Mouse (Mus musculus) fibroblast of lung, adult 2 months (primary cell): ENCODE data around the gene Olfr1396.
"Not testable (repeated sequence)": the region's sequence is repeated elsewhere in the genome, so short reads cannot be mapped to it uniquely, and the experiment has no call there.

ENCODE experiments used
- DNase-seq: peaks from one replicate; pipeline ENCODE4 v3.0.0-alpha.2; 2011; ENCODE audit warnings: low read depth

Gene Olfr1396

DNA sequence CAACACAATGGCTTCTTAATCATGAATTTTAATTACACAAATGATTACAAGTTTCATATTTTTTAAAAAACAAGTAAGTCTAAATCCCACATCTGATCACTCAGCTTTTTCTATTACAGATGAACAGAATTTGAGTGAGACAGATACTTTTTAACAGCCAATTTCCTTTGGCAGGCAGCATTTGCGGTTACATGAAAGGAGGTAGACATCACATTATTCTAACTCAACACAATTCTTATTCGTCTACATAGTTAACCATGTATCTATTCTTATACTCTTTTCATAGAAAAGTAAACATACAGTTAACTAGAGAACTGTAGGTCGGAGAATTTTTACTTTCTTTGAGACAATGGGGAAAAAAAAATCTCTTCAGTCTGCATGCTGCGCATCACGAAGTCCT, 24.1 kb downstream of the Olfr1396 start:
- DNase-seq, result no peak

DNA sequence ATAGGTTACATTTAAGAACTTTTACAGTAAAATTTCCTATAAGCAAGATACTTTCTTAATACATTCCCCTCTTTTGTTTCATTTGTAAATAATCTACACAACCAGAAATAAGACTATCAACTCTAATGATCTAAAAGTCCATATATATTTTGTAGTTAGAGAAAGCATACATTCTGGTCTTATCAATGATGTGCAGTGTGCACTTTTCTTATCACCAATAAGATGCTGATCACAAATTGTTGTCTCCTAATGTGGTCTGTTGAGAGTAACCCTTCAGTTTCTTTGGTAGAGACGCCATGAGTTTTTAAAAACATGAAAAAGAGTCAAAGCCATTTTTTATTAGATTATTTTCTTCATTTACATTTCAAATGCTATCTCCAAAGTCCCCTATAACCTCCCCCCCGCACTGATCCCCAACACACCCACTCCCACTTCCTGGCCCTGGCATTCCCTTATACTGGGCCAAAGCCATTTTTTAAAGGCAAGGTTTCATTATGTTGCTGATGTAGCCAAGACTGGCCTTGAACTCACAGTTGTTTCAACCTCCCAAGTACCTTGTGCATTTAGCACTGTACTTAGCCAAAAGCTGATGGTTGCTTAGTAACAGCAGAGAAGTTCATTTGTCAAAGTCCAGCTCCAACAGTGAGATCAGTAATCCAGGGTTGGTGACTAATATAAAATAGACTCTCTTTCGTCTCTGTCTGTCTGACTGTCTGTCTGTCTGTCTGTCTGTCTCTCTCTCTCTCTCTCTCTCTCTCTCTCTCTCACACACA, 24.8 kb downstream of the Olfr1396 start:
- no peak for DNase-seq

DNA sequence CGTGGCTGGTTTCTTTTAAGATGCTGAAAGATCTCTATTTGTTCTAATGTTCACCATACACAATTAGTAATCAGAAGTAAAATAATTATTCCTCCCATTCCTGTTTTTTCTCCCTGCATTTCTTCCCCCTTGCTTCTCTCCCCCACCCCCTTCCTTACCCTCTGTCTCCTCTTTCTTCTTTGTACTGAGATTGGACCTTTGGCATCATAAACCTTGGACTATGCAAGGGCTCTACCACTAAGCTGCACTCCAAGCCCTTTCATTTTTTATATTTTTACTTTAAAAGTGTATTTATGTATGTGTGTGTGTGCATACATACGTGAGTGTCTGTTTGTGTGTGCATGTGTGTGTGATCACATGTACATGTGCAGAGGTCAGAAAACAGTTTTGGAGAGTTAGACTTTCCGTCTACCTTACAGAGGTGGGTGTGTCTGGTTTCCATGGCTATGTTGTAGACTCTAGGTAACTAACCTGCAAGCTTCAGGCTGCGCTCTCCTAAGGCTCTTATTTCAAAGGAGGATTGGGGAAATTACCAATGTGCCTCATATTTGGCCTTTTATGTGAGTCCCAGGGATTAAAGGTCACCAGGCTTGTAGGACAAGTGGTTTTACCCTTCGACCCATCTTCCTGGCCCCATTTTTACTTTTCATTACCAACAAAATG, 25.6 kb downstream of the Olfr1396 start:
- DNase-seq, result no peak

DNA sequence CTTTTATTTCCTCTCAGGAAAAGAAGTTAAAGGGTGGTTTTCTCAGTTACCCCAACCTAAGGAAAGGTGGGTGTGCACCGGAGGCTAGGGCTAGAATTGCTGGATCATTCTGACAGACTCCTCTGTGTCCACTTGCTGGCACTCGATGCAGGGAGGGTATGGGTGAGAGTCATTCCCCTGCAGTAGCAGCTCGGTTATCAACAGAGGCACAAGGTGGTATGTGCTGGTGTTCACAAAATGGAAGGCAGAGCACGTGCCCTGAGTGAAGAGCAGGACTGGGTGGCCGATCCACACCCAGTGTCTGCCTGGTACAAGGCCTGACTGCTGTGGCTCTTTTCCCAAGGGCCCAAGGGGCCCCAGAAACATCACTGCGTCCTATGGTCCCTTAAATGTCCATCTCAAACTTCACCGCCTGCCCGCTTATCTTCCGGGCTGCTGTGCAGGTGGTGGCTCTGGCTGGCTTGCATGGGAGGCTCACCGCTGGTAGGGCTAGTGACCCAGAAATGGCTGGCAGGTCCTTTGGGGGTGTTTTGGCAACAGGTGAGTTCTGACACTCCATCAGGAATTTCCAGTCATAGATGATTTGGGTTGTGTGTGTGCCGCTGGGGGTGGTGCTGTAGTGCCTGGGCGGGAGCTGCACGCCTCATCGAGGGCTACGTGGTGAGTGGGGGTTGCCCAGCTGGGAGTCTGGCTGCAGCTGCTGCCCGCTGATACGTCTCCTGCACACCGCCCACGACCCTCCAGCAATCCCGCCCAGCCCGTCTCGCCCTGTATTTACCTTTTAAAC, 26.7 kb downstream of the Olfr1396 start:
- DNase-seq, result no peak

DNA sequence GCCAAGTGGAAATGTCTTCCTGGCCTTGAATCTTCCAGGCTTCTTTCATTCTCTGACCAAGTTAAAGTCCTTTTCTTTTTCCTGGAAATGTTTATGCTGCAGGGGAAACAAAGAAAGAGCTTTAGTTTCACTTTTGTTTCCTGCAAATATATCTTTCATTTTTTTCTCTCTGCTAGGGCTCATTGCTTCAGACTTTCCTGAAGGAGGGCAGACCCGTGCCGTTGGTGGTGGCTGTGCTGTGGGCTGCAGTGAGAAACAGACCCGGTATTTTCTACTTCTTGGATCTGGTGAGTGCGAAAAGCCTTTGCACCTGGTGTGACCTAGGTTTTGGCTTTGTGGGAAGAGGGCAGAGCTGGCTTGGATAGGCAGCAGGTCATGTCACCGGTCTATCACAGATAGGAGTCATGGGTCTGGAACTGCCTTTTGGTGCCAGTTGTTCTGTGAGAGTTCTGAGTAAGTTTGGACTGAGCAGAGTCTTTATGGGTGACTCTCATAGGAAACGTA, 27.8 kb downstream of the Olfr1396 start:
- no peak for DNase-seq

DNA sequence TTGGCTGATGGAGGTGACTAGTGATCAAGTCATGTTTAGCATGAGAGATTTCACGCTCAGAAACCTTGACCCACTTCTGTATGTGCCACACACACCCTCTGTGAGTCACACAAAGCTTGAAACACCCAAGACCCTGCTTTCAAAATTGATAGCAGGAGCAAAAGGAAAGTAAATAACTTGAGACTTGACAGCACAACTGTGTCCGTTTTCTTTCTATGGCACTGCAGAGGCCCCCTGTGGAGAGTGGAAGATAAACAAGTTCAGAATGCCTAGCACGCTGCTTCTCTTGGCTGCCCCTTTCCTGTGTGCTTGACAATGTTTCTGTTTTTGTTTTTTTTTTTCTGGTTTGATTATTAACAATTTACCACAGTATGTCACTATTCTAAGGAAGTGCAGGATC, 29.8 kb downstream of the Olfr1396 start:
- no peak for DNase-seq

DNA sequence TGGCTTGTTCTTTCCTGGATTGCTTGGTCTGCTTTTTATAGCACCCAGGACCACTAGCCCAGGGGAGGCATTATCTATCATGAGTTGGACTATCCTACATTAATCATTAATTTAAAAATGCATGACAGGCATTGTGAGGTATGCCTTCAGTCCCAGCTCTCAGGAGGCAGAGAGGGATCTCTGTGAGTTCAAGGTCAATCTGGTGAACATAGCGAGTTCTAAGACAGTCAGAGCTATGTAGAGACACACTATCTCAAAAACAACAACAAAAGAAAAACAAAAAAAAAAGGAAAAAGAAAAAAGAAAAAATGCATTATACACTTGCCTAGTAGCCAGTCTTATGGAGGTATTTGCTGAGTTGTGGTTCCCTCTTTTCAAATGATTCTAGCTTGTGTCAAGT, 30.3 kb downstream of the Olfr1396 start:
- no peak for DNase-seq

DNA sequence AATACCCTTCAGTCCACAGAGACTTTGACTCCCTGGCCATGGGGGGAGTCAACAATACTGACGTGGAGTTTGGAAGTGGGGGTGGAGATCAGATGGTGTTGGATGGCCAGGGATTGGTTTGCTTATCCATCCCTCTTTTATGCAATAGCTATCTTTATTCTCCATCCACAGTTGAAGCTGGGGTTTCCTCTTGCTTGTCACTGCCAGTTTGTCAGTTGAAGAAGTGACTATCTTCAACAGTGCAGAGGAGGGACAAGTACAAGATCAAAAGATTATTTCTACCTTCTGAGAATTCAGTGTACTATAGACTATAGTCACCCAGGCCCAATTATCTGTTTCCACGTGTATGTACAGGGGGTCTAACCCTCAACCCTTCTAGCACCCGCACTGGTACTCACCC, 30.9 kb downstream of the Olfr1396 start:
- DNase-seq, result no peak

DNA sequence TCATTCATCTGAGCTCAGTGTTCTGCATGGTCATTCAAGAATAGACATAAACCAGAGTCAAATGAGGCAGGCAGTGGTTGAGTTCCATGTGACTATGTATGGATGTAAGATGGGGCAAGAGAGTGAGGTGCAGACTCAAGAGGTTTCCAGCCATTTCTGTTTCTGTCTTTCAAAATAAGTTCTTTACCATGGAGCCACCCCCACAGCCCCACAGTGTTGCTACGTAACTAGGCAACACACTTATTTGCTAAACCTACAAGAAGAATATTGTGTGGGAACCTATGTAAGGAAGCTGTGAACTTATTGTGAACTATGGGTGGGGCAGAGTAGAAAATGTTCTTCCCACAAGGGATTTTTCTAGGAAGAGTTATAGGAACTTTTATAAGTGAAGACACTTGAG, 31.5 kb downstream of the Olfr1396 start:
- DNase-seq, result no peak

DNA sequence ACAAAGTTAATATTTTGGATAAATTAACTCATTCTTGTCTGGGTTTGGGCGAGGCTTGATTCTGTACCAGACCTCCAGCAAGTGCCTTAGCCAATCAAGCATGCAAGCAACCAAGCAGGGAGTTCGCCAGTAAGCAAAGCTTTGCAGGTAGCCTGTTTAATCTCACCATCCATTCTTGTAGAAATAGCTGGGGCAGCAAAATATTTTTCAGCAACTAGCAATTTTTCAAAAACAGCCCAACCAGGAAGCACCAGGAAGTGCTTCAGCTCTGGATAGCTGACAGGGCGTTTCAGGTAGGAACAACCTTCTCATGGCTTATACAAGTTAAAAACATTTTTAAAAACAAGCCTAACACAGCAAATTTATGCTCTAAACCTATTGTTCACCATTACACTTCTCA, 32.8 kb downstream of the Olfr1396 start:
- no peak for DNase-seq

DNA sequence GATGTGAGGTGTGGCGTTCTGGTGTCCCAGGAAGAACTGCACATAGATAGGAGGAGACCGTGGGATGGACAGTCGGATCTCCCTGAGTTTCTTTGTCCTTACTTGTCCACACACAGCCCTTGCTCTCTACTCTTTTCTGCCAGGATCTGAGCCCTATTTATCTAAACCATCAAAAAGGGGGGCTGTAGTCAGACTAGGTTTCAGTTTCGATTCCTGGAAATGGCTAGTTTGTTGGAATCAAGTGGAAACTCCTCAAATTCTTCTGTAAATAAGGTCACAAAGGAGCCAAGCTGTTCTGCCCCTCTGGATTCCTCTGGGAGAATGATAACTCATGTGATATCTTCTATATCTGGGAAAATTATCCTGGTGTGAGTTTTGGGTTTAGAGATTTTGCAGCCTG, 33.3 kb downstream of the Olfr1396 start:
- no peak for DNase-seq

DNA sequence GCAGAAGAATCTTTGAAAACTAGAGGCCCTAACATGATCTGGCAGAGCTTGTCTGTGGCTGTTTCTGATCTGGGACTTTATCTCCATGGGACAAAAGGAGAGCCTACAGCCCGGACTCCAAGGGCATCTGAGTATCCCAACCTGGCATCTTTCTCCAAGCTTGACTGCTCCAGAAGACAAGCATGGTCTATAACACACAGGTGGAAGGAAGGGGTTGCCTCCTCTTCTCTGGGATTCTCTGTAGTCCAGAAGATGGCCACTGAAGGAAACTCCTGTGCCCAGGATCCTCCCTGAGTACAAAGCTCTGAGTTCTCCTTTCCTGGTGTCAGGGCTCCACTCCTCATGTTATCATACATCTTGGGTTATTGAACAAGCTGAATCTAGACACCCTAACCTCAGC, 34.0 kb downstream of the Olfr1396 start:
- no peak for DNase-seq

DNA sequence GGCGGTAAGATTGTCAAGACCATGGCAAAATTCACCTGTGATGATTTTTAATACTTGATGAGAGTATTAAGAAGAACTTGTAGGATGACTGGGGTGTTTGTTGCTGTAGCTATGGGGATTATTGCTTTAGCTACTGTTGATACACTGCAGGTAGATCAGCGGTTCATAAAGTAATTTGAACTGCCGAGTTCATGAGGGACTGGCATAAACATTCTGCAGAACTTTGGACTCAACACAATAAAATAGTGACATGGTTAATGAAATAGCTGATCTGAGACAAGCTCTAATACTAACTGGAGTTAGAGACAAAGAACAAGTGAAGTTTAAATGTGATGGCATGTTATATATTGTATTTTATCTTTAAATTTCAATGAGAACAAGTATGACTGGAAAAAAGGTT, 36.0 kb downstream of the Olfr1396 start:
- DNase-seq, result no peak

DNA sequence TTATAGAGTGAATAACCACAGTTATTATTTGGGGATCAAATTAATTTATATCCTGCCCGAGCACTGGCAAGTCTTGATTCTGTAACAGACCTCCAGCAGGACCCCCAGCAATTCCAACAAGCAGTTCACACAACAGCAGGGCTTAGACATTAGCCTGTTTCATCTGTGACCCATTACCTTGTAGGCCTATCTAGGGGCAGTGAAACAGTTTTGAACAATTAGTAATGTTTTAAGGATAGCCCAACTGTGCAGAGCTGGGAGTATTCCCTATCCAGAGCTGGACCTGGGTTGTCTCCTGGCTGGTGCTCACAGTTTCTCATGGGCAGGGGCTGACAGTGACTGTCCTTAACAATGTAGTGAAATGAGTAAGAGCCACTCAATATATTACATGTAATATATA, 37.7 kb downstream of the Olfr1396 start:
- DNase-seq, result no peak

DNA sequence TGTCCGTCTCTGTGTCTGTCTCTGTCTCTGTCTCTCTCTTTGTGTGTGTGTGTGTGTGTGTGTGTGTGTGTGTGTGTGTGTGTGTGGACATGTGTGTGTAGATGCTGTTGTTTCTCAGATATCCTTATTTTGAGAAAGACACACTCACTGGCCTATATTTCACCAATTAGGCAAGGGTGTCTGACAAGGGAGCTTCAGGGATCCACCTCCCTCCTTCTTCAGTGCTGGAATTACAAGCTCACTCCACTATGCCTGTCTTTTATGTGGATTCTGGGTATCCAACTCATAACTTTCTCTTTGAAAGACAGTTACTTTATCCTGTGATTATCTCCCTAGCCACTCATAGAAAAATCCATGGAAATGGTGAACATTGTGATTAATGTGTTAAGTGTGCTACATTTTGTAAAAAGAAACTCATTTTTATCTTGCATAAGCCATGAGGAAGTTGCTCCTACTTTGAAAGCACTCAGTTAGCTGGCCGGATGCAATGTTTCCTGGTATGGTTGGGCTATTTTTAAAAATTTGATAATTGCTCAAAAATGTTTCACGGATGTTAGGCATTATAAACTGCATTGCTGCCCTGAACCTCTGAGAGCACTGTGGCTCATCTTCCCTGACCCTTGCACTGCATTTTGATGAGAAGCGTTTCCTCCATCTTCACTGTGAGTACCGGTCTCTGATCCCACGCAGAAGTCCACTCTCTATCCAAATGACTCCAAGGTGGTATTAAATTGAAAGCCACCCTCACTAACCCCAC, 38.5 kb downstream of the Olfr1396 start, which contains the start of gene Ifi47:
Ifi47 (plus strand) TSS at position 587 of the 757 bp plus-strand sequence.
- not testable (repeated sequence) for DNase-seq

DNA sequence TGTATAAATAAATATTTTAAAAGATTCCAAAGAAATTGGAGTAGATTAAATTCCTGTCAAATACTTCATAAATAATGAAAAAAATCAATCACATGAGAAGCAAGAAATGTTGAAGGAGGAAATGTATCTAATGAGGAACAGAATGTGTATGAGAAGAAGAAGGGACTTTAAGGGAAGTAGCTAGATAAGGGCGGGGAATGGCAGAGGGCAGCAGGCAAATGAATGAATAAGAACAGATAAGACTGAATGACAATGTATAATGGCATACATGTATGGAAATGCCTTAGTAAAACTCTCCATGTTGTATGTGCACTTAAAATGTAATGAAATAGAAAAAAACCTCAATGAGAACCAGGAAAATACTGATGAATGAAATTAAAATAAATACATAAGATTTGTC, 46.3 kb downstream of the Olfr1396 start:
- no peak for DNase-seq

DNA sequence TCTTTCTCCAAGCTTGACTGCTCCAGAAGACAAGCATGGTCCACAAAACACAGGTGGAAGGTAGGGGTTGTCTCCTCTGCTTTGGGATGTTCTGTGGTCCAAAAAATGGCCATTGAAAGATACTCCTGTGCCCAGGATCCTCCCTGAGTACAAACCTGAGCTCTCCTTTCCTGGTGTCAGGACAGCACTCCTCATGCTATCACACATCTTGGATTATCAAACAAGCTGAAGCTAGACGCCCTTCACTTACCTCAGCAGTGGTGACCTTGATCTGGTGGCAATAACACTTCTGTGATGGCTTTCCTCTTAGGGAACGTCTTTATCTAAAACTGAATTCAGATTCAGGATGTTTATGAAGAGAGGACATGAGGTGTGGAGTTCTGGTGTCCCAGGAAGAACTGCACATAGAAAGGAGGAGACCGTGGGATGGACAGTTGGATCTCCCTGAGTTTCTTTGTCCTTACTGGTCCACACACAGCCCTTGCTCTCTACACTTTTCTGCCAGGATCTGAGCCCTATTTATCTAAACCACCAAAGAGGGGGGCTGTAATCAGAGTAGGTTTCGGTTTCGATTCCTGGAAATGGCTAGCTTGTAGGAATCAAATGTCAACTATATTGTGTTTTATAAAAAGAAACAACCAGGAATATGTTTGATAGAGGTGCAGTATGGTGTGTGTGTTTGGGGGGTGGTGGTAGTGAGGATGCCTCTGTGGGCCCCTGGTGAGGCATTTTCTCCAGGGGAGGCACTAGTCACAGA, 50.8 kb downstream of the Olfr1396 start, which contains the start of gene Tgtp2:
Tgtp2 (minus strand) TSS at position 494 of the 757 bp plus-strand sequence.
- DNase-seq, result not testable (repeated sequence)

DNA sequence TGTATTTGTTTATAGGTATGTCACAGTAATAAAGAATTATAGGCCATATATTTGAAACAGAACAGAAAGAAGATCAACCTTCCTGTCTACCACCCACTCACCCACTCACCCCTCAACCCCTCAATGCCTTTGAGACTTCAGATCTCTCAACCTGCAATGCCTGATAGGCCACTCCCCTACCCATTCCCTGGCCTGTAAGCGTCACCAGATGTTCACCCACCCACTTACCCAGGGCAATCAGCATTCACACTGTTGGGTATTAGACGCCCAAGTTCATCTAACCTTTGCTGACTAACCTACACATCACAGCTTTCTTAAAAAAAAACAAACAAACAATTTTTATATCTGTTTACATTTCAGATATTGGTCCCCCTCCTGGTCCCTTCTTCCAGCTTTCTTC, 52.8 kb downstream of the Olfr1396 start:
- DNase-seq, result not testable (repeated sequence)

DNA sequence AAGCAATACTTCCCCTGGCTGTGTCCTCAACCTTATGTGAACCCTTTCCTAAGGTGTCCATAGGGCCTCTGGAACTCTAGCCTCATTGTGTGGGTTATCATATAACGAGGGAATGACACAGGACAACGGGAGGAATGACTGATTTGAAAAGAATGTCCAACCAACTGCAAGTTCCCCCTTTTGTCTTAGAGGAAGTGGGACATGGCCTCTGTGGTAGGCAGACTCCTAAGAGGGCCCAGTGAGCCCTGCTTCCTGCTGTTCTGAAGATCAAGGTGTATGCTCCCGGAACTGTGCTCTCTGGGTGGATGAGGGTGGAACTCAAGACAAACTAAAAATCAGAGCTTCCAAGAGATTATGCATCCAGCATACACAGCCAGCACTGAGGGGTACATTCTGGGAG, 54.6 kb downstream of the Olfr1396 start:
- DNase-seq, result not testable (repeated sequence)
